Mouse (Mus musculus) spleen, adult 2 months (tissue): ENCODE results near the gene 1810043G02Rik.

ENCODE experiments used
- CTCF ChIP-seq: fragments of 200-500 bp; IDR thresholded peaks from 2 replicates; pipeline ENCODE4 v1.5.1; 2011; ENCODE audit warnings: mild to moderate bottlenecking, inconsistent platforms; ENCODE audit not compliant: insufficient read depth, insufficient read length, insufficient replicate concordance; ENCODE audit errors: extremely low read depth
- POLR2A ChIP-seq: fragments of 200-500 bp; IDR thresholded peaks from 2 replicates; pipeline ENCODE4 v1.6.1; 2011; ENCODE audit warnings: low read depth, low read length, inconsistent platforms

- TF ChIP-seq CTCF (no peak), POLR2A (no peak)
These were observed 1.7 kb upstream of the 1810043G02Rik start for GRCm38 (mm10) chr10:77976458-77977150.
